Mouse (Mus musculus) lung, embryonic 14.5 days (tissue): ENCODE data around the gene AW822073. TPM values are rescaled to one million over a fixed set of nuclear protein-coding genes. Genes with fewer than 3 reads are reported as not detected.

Experiments used
- ATAC-seq: fragments of 200-750 bp; cut with Nextera tagmentation; 2 replicates; pipeline ENCODE4 v1.8.0; 2017; ENCODE audit warnings: mild to moderate bottlenecking, moderate TSS enrichment, moderate library complexity; ENCODE audit not compliant: insufficient read depth
- DNase-seq: peaks from one replicate; pipeline ENCODE4 v3.0.0-alpha.2; 2015
- H3K27ac ChIP-seq: fragments of 300-500 bp; sonication (generic); 2 replicates; pipeline ENCODE4 v1.5.1; 2014; ENCODE audit warnings: low read depth, mild to moderate bottlenecking, moderate library complexity
- H3K27me3 ChIP-seq: fragments of 300-500 bp; sonication (generic); 2 replicates; pipeline ENCODE4 v1.6.1; 2014; ENCODE audit warnings: low read length, control low read depth; ENCODE audit not compliant: insufficient read depth
- H3K36me3 ChIP-seq: fragments of 300-500 bp; sonication (generic); 2 replicates; pipeline ENCODE4 v1.6.1; 2014; ENCODE audit warnings: control low read depth; ENCODE audit not compliant: insufficient read depth
- H3K4me1 ChIP-seq: fragments of 300-500 bp; sonication (generic); 2 replicates; pipeline ENCODE4 v1.6.1; 2014; ENCODE audit warnings: antibody characterized with exemption, control low read depth; ENCODE audit not compliant: insufficient read depth
- H3K4me2 ChIP-seq: fragments of 300-500 bp; sonication (generic); 2 replicates; pipeline ENCODE4 v1.6.1; 2014; ENCODE audit warnings: mild to moderate bottlenecking
- H3K4me3 ChIP-seq: fragments of 300-500 bp; sonication (generic); 2 replicates; pipeline ENCODE4 v1.5.1; 2014; ENCODE audit warnings: low read depth, low read length
- H3K9ac ChIP-seq: fragments of 300-500 bp; sonication (generic); 2 replicates; pipeline ENCODE4 v1.6.1; 2014
- H3K9me3 ChIP-seq: fragments of 300-500 bp; sonication (generic); 2 replicates; pipeline ENCODE4 v1.6.1; 2016; ENCODE audit warnings: low read depth, low read length, control low read depth
- CTCF ChIP-seq: IDR thresholded peaks from 2 replicates; pipeline ENCODE4 v1.5.1; 2016; ENCODE audit warnings: antibody characterized with exemption, low read depth
- WGBS: fragments of 180-500 bp; shearing (Covaris S2); extraction: QIAGEN DNeasy Blood & Tissue Kit; methylation state at CpG from one replicate; pipeline ENCODE4 v1.1.7; 2014; 5-methylcytosine and 5-hydroxymethylcytosine counted together
- polyA plus RNA-seq: library from polyadenylated mRNA; unstranded; fragments of >200 nt; fragmentation: Nextera tagmentation; extraction: Ambion mirVana; gene quantifications from 2 replicates; pipeline ENCODE4 v1.2.1, GENCODE M21; 2014

Gene AW822073
- polyA plus RNA-seq, 1 experiment from 2014 or later: not detected

- no peaks in the 10 kb centered on the region for H3K36me3 ChIP-seq
- no peaks in the 10 kb centered on the region for H3K4me1 ChIP-seq
- no peak overlapping the region for H3K27ac ChIP-seq
- no peak overlapping the region for H3K4me3 ChIP-seq
- H3K9me3 ChIP-seq: no peaks in the 10 kb centered on the region
- ATAC-seq (no peak), DNase-seq (no peak)
- TF ChIP-seq CTCF: no peak
- 71% methylated on average over 7 of the region's 7 CpGs for WGBS
- H3K4me2 ChIP-seq: no peak overlapping the region
- H3K27me3 ChIP-seq: no peaks in the 10 kb centered on the region
- no peak overlapping the region for H3K9ac ChIP-seq
Measured at GRCm38 (mm10) chr10:58212230-58212629, 12.5 kb downstream of the AW822073 start.

- Histone ChIP-seq H3K4me3 (no peak overlapping the region), H3K27ac (no peak overlapping the region), H3K9ac (no peak overlapping the region), H3K36me3 (no peaks in the 10 kb centered on the region), H3K4me2 (no peak overlapping the region), H3K9me3 (no peaks in the 10 kb centered on the region), H3K27me3 (no peaks in the 10 kb centered on the region), H3K4me1 (no peaks in the 10 kb centered on the region)
- no peak for DNase-seq
- 87% methylated on average over 2 of the region's 2 CpGs for WGBS
- ATAC-seq: no peak
- TF ChIP-seq CTCF: no peak
Measured at GRCm38 (mm10) chr10:58211213-58211612, 13.5 kb downstream of the AW822073 start.

GRCm38 (mm10) chr10:58210514-58210913 is 14.2 kb downstream of the AW822073 start:
- no peak overlapping the region for H3K9ac ChIP-seq
- H3K4me1 ChIP-seq: no peaks in the 10 kb centered on the region
- WGBS: 54% methylated on average over 1 of the region's 1 CpGs
- DNase-seq (no peak), ATAC-seq (no peak)
- H3K4me2 ChIP-seq: no peak overlapping the region
- H3K9me3 ChIP-seq: no peaks in the 10 kb centered on the region
- no peak overlapping the region for H3K4me3 ChIP-seq
- TF ChIP-seq CTCF: no peak
- H3K36me3 ChIP-seq: no peaks in the 10 kb centered on the region
- H3K27ac ChIP-seq: no peak overlapping the region
- no peaks in the 10 kb centered on the region for H3K27me3 ChIP-seq

- no peak for DNase-seq
- Histone ChIP-seq H3K4me3 (no peak overlapping the region), H3K27me3 (no peaks in the 10 kb centered on the region), H3K4me1 (no peaks in the 10 kb centered on the region), H3K4me2 (no peak overlapping the region), H3K9me3 (no peaks in the 10 kb centered on the region), H3K27ac (no peak overlapping the region), H3K36me3 (no peaks in the 10 kb centered on the region), H3K9ac (no peak overlapping the region)
- 69% methylated on average over 2 of the region's 2 CpGs for WGBS
- no peak for TF ChIP-seq CTCF
- no peak for ATAC-seq
Measured at GRCm38 (mm10) chr10:58209710-58210467, 14.8 kb downstream of the AW822073 start.

- WGBS: 83% methylated on average over 4 of the region's 4 CpGs
- H3K4me2 ChIP-seq: no peak overlapping the region
- H3K27ac ChIP-seq: no peak overlapping the region
- TF ChIP-seq CTCF: no peak
- DNase-seq (no peak), ATAC-seq (no peak)
- no peak overlapping the region for H3K9ac ChIP-seq
- H3K36me3 ChIP-seq: no peaks in the 10 kb centered on the region
- H3K4me1 ChIP-seq: no peaks in the 10 kb centered on the region
- H3K27me3 ChIP-seq: no peaks in the 10 kb centered on the region
- H3K9me3 ChIP-seq: no peaks in the 10 kb centered on the region
- no peak overlapping the region for H3K4me3 ChIP-seq
Measured at GRCm38 (mm10) chr10:58206639-58207404, 17.9 kb downstream of the AW822073 start.

GRCm38 (mm10) chr10:58205986-58206385 is 18.7 kb downstream of the AW822073 start:
- Histone ChIP-seq H3K4me3 (no peak overlapping the region), H3K27me3 (no peaks in the 10 kb centered on the region), H3K27ac (no peak overlapping the region), H3K9me3 (no peaks in the 10 kb centered on the region), H3K4me1 (no peaks in the 10 kb centered on the region), H3K9ac (no peak overlapping the region), H3K36me3 (no peaks in the 10 kb centered on the region), H3K4me2 (no peak overlapping the region)
- TF ChIP-seq CTCF: no peak
- ATAC-seq: no peak
- WGBS: 27% methylated on average over 1 of the region's 1 CpGs
- no peak for DNase-seq

Other genes with a start within 250 kb of the AW822073 start
- gene Duxf3, start 7.7 kb upstream of the AW822073 start, polyA plus RNA-seq: not detected in 2 replicates
- gene Gm4981, start 11.8 kb upstream of the AW822073 start, polyA plus RNA-seq: not detected in 2 replicates
- 69.1 and 89.9 TPM in 2 replicates for gene Gcc2, start 30.6 kb upstream of the AW822073 start, polyA plus RNA-seq
- 200 and 208 TPM in 2 replicates for gene Lims1, start 98.5 kb upstream of the AW822073 start, polyA plus RNA-seq
- gene Ranbp2, start 222.0 kb upstream of the AW822073 start, polyA plus RNA-seq: 40.8 and 41.8 TPM in 2 replicates